ENCODE assay signal across 14 mouse cellular contexts in genomic region chr6:54203926-54204325, GRCm38 (mm10).
"Had no signal": no experiment of that assay in that cellular context is flagged by ENCODE, and none has a peak within 500 bp of the region (broad histone marks: within the 10 kb centered on the region; RNA-seq: fewer than 3 reads in every experiment).

No protein-coding gene starts in this region.

- H3K27ac ChIP-seq: limb, embryonic 12.5 days; lung, embryonic 15.5 days; macrophage; midbrain, embryonic 12.5 days; stomach, postnatal 0 days had no signal

- DNase-seq: kidney, adult 11 months; layer of hippocampus, adult 9-11 months; layer of hippocampus, postnatal 36 days; liver; lung, postnatal 14 days; right cerebral cortex, postnatal 25 days; thymus, postnatal 4 days had no signal

- H3K9ac ChIP-seq: limb, embryonic 12.5 days; lung, embryonic 15.5 days; midbrain, embryonic 12.5 days had no signal

- H3K4me2 ChIP-seq: limb, embryonic 12.5 days; lung, embryonic 15.5 days; midbrain, embryonic 12.5 days had no signal

- H3K4me3 ChIP-seq: limb, embryonic 12.5 days; lung, embryonic 15.5 days; megakaryocyte, embryonic 14.5 days; midbrain, embryonic 12.5 days had no signal

- H3K36me3 ChIP-seq: limb, embryonic 12.5 days; lung, embryonic 15.5 days; midbrain, embryonic 12.5 days had no signal

- ATAC-seq: midbrain, embryonic 16.5 days had no signal

- H3K27me3 ChIP-seq: limb, embryonic 12.5 days; lung, embryonic 15.5 days; megakaryocyte, embryonic 14.5 days had no signal

- H3K9me3 ChIP-seq: limb, embryonic 12.5 days; lung, embryonic 15.5 days; megakaryocyte, embryonic 14.5 days; midbrain, embryonic 12.5 days had no signal

- H3K4me1 ChIP-seq: limb, embryonic 12.5 days had no signal
